15 mouse cellular contexts compared by ENCODE assay signal in the genomic region with DNA sequence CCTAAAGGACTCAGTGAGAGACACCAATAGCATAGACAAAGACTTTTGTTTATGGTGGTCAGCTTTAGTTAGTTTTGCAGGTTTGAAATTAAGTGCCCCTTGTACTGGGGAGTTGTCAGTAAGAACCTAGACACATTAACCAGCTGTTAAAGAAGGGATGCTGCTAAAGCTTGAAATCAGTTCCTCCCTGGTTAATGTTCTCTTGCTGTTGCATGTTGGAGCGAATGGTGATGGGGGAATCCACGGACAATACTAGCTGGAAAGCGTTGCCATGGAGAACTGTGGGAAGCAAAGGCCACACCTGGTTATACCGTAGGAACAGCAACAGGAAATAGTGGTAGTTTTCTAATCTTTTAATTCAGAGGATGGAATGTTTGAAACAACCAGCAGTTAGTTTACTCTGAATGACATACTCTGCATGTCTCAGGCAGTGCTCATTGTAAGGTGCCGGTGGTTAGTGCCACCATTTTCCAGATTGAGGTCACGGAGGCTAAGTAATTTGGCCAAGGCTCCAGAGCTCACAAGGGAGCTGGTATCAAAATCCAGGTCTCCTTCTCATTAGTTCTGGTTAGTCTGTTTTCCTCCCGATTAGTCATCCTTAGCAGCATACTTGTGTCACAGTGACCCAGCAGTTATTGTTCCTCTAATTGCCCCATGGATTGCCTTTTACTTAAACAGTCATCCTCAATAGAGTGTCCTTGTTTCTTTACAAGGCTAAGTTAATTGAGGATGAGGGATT. TPM values are rescaled to one million over a fixed set of nuclear protein-coding genes. Genes with fewer than 3 reads are reported as not detected.
A peak's percentile ranks its signal among the peaks of the same experiment; 100 is the strongest.
DNase-seq lines count a peak whose midpoint lies in the region; ATAC-seq and TF ChIP-seq lines count a peak whose summit lies in the region.
"Had no signal": no experiment of that assay in that cellular context is flagged by ENCODE, and none has a peak within 500 bp of the region (broad histone marks: within the 10 kb centered on the region; RNA-seq: fewer than 3 reads in every experiment).

No protein-coding gene starts in this region.

- CTCF ChIA-PET in Patski (lab: Charles Lee) = interaction anchor here (1.3 to 2.1 kb wide), 2 partner anchors 8 to 55 kb away, joined by 4 to 6 read pairs; no protein-coding TSS in a partner anchor

- POLR2A ChIA-PET in Patski (lab: Charles Lee) = no interaction called here

- peak; percentile 25 for DNase-seq in heart, adult 11 months
- no peak for DNase-seq in heart, adult 18-20 months
- DNase-seq in Patski (ENCODE audit: low read depth, low spot score) = no peak
- DNase-seq in kidney, adult 8-10 months = peak; percentile 65 to 86
- peak; percentile 16 to 48 for DNase-seq in kidney, postnatal 4 days
- DNase-seq in urinary bladder, postnatal 10 days (ENCODE audit: low spot score) = no peak
- DNase-seq in adipocyte (ENCODE audit: low spot score) = no peak
- no peak for DNase-seq in thymus, adult 18-20 months
- DNase-seq: cerebellum, adult 11 months; layer of hippocampus, adult 9-11 months had no signal

- no peaks in the 10 kb centered on the region for H3K27me3 ChIP-seq in Patski
- H3K27me3 ChIP-seq: heart, embryonic 15.5 days; lung, embryonic 15.5 days had no signal

- in situ Hi-C loops in Patski (cut with MboI; ENCODE audit: low pct_unique_long_range_greater_than_20kb) = loop anchor here (5.0 kb wide), 2 partner anchors 55 to 265 kb away; no protein-coding TSS in a partner anchor

- TF ChIP-seq CTCF in Patski (IDR thresholded peaks at IDR 0.05) = no peak

- peak; percentile 69 for ATAC-seq in Patski
- ATAC-seq: CD4-positive, CD25-positive, alpha-beta regulatory T cell, adult 4 months had no signal

RNA-seq across cellular contexts. Expression of gene Fmo4, which starts 21.3 kb away (rescaled TPM):
- total RNA-seq in heart, adult 18-20 months (2021) = not detected
- polyA plus RNA-seq in Patski (2021) = 0.14 TPM
- total RNA-seq: left cerebral cortex, postnatal 25 days; megakaryocyte, adult 5-6 weeks had no signal
- polyA plus RNA-seq: CD4-positive, CD25-positive, alpha-beta regulatory T cell, adult 4 months had no signal

RNA-seq across cellular contexts. Expression of gene Prrc2c, which starts 52.1 kb away (rescaled TPM):
- 10 to 100 TPM; 60.7 to 78.1 TPM for total RNA-seq in heart, adult 18-20 months (2021)
- 78.5 TPM for polyA plus RNA-seq in Patski (2021)

Comparison
In these comparisons a context has a peak if more than half of its experiments do, and no peak if none do; other contexts are left out.
1. DNase-seq: peak in heart, adult 11 months (single experiment), kidney, adult 8-10 months (2 of 2) and kidney, postnatal 4 days (2 of 2); none in heart, adult 18-20 months (0 of 2), Patski (single experiment), urinary bladder, postnatal 10 days (single experiment), adipocyte (single experiment) and thymus, adult 18-20 months (0 of 2).